Mouse (Mus musculus) intestine, embryonic 14.5 days (tissue): Measurements from ENCODE around the gene Mybpc2. TPM values are rescaled to one million over a fixed set of nuclear protein-coding genes. Genes with fewer than 3 reads are reported as not detected.
A peak's percentile ranks its signal among the peaks of the same experiment; 100 is the strongest.

ENCODE experiments used
- ATAC-seq: fragments of 200-750 bp; cut with Nextera tagmentation; replicated peaks from 2 replicates; pipeline ENCODE4 v1.8.0; 2017; ENCODE audit warnings: low read depth, moderate number of reproducible peaks, moderate TSS enrichment, moderate library complexity; ENCODE audit not compliant: low FRiP score, low TSS enrichment
- DNase-seq: peaks from one replicate; pipeline ENCODE4 v3.0.0-alpha.2; 2018; ENCODE audit warnings: low spot score
- H3K27ac ChIP-seq: fragments of 300-500 bp; sonication (generic); 2 replicates; pipeline ENCODE4 v1.5.1; 2014; ENCODE audit warnings: low read depth, mild to moderate bottlenecking, control low read depth
- H3K27me3 ChIP-seq: fragments of 300-500 bp; sonication (generic); replicated peaks from 2 replicates; pipeline ENCODE4 v1.6.1; 2014; ENCODE audit warnings: low read length, control low read depth; ENCODE audit not compliant: control insufficient read depth, insufficient read depth
- H3K36me3 ChIP-seq: fragments of 300-500 bp; sonication (generic); 2 replicates; pipeline ENCODE4 v1.6.1; 2014; ENCODE audit warnings: low read length, control low read depth; ENCODE audit not compliant: control insufficient read depth, insufficient read depth
- H3K4me1 ChIP-seq: fragments of 300-500 bp; sonication (generic); replicated peaks from 2 replicates; pipeline ENCODE4 v1.6.1; 2014; ENCODE audit warnings: low read length, control low read depth, mixed read lengths; ENCODE audit not compliant: control insufficient read depth, insufficient read depth
- H3K4me2 ChIP-seq: fragments of 300-500 bp; sonication (generic); 2 replicates; pipeline ENCODE4 v1.6.1; 2014; ENCODE audit warnings: low read length
- H3K4me3 ChIP-seq: fragments of 300-500 bp; sonication (generic); 2 replicates; pipeline ENCODE4 v1.5.1; 2014; ENCODE audit warnings: low read depth, low read length, control low read depth, mixed read lengths
- H3K9ac ChIP-seq: fragments of 300-500 bp; sonication (generic); 2 replicates; pipeline ENCODE4 v1.6.1; 2014; ENCODE audit warnings: mild to moderate bottlenecking, low read length
- H3K9me3 ChIP-seq: fragments of 300-500 bp; sonication (generic); 2 replicates; pipeline ENCODE4 v1.6.1; 2016; ENCODE audit warnings: low read length, control low read depth; ENCODE audit not compliant: control insufficient read depth
- WGBS: fragments of 180-500 bp; shearing (Covaris S2); extraction: QIAGEN DNeasy Blood & Tissue Kit; methylation state at CpG from one replicate; pipeline ENCODE4 v1.1.7; 2014; 5-methylcytosine and 5-hydroxymethylcytosine counted together
- polyA plus RNA-seq: library from polyadenylated mRNA; unstranded; fragments of >200 nt; fragmentation: Nextera tagmentation; extraction: Ambion mirVana; gene quantifications from 2 replicates; pipeline ENCODE4 v1.2.1, GENCODE M21; 2014

The Mybpc2 gene
- polyA plus RNA-seq, 1 experiment from 2014 or later, result 0.32 TPM

DNA sequence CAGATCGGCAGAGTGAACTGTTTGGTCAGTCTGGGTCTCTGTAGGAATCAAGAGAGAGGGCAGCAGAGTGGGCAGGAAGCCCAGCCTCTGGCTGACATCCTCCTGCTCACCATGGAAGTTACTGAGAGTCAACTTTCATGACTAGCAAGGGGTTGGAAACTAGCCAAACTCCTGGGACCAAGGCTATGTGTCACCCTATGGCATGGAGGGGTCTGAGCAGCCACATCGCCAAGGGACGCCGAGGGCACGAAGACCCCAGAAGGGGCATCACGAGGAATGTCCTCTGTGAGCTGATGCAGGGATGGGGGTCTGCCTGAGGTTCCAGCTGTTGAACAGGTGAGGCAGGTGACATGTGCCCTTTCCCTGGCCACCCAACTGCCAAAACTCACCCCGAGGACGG, 35.9 kb downstream of the Mybpc2 start:
- no peak overlapping the region for H3K27ac ChIP-seq
- H3K4me3 ChIP-seq, result no peak overlapping the region
- DNase-seq (no peak), ATAC-seq (no peak)
- H3K9ac ChIP-seq, result no peak overlapping the region
- no peaks in the 10 kb centered on the region for H3K27me3 ChIP-seq
- peaks cover 44% of the 10 kb centered on the region for H3K36me3 ChIP-seq
- H3K4me1 ChIP-seq, result no peaks in the 10 kb centered on the region
- 88% methylated on average over 8 of the region's 8 CpGs for WGBS
- H3K4me2 ChIP-seq, result no peak overlapping the region
- H3K9me3 ChIP-seq, result no peaks in the 10 kb centered on the region

DNA sequence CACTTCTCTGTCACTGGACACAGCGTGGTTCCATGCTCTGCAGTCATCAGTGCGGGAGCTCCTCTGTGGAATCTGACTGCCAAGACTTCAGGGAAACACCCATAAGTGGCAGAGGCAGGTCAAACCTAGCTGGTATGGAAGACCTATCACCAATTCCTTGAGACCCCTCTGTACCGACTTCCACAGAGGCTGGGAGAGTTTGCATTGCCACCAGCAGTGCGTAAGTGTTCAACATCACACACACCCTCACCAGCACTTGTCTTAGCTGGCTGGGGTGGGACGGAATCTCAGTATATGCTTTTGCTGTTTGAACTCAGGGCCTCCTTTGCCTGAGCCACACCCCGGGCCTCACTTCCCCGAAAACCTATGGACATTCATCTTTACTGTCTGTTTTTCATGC, 36.5 kb downstream of the Mybpc2 start:
- H3K36me3 ChIP-seq, result peaks cover 41% of the 10 kb centered on the region
- no peak for DNase-seq
- no peaks in the 10 kb centered on the region for H3K4me1 ChIP-seq
- no peaks in the 10 kb centered on the region for H3K9me3 ChIP-seq
- H3K27ac ChIP-seq, result no peak overlapping the region
- WGBS, result 93% methylated on average over 7 of the region's 7 CpGs
- no peak for ATAC-seq
- no peak overlapping the region for H3K4me3 ChIP-seq
- H3K27me3 ChIP-seq, result no peaks in the 10 kb centered on the region
- H3K9ac ChIP-seq, result no peak overlapping the region
- H3K4me2 ChIP-seq, result no peak overlapping the region

DNA sequence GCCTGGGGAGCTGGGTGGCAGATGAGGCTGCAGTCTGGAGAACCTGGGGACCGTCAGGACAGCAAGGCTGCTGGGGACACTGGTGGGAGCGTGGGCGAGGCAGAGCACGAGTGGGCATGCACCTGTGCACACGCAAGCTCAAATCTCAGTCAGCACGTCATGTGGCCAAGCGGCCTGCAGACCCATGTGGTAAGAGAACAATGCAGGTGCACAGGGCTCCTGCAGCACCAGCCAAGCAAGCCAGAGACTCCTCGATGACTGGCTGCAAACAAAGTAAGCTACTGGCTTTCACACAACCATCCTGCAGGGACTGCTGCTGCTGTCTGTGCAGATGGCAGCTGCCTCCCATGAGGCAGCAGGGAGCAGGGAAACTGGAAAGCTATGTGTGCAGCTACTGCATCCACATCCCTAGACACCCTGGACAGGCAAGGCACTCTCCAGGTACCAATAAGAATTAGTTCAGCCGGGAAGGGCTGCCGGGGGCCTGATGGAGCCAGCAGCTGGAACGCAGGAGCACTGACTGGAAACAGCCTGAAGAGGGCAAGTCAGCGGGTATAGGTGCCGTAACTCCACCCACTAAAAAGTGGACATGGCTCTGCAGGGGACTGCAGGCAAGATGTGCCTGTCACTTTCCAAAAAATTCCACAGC, 37.4 kb downstream of the Mybpc2 start:
- Histone ChIP-seq H3K27ac (no peak overlapping the region), H3K9ac (no peak overlapping the region), H3K4me2 (no peak overlapping the region), H3K4me3 (no peak overlapping the region), H3K9me3 (no peaks in the 10 kb centered on the region), H3K27me3 (peaks cover 4% of the 10 kb centered on the region; the same call in 1 of the 2 replicates), H3K36me3 (peaks cover 32% of the 10 kb centered on the region), H3K4me1 (no peaks in the 10 kb centered on the region)
- DNase-seq (no peak), ATAC-seq (no peak)
- WGBS, result 71% methylated on average over 13 of the region's 13 CpGs

DNA sequence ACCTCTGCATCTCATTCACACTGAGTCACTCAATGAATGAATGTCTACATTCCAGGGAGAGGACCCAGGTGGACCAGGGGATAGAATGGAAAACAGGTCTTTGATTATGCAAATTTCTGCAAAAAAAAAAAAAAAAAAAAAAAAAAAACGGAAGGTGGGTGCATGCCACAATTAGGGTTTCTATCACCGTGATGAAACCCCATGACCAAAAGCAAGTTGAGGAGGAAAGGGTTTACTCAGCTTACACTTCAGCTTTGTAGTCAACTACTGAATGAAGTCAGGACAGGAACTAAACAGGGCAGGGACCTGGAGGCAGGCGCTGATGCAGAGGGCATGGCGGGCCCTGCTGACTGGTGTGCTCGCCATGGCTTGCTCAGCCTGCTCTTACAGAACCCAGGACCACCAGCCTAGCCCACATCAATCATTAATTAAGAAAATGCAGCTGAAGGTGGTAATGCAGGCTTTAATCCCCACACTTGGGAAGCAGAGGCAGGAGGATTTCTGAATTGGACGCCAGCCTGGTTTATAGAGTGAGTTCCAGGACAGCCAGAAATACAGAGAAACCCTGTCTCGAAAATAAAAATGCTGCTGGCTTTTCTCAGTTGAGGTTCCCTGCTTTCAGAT, 38.8 kb downstream of the Mybpc2 start:
- 74% methylated on average over 7 of the region's 7 CpGs for WGBS
- no peak overlapping the region for H3K4me2 ChIP-seq
- no peak overlapping the region for H3K9ac ChIP-seq
- H3K9me3 ChIP-seq, result no peaks in the 10 kb centered on the region
- DNase-seq (no peak), ATAC-seq (no peak)
- no peak overlapping the region for H3K27ac ChIP-seq
- peaks cover 14% of the 10 kb centered on the region for H3K27me3 ChIP-seq
- H3K4me1 ChIP-seq, result no peaks in the 10 kb centered on the region
- H3K4me3 ChIP-seq, result no peak overlapping the region
- peaks cover 19% of the 10 kb centered on the region for H3K36me3 ChIP-seq

DNA sequence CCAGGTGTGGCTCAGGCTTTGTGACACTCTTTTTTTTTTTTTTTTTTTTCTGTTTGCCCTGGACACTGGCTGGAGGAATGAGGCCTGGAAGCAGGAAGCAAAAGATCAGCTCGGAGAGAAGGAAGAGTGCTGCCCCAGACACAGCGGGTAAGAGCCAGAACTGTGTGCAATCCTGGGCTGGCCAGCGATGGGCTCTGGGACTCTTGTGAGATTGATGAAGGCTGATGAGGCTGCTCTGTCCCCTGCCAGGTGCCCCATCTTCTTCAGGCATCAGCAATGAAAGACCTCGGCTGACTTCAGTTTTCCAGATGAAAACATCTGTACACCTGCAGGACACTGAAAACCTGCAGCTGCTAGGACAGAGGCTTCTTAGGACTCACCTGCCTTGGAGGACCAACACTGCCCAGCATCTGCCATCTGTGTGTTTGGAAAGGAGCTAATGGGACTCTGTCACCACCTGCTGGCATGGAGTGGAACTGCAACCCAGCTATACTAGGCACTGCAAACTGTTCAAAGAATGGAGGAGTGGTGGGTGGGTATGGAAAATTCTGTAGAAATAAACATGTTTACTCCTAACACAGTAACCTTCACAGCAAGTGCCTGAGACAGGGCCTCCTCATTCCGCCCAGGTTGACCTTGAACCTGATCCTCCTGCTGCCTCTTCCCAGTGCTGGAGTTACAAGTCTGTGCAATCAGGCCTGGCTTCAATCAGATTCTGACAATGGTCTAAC, 39.5 kb downstream of the Mybpc2 start:
- 33% methylated on average over 5 of the region's 5 CpGs for WGBS
- H3K9me3 ChIP-seq, result no peaks in the 10 kb centered on the region

DNA sequence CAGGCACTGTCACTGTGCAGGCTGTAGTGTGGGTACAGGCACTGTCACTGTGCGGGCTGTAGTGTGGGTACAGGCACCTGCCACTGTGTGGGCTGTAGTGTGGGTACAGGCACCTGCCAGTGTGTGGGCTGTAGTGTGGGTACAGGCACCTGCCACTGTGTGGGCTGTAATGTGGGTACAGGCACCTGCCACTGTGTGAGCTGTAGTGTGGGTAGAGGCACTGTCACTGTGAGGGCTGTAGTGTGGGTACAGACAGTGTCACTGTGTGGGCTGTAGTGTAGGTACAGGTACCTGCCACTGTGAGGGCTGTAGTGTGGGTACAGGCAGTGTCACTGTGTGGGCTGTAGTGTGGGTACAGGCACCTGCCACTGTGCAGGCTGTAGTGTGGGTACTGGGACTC, 40.3 kb downstream of the Mybpc2 start:
- Histone ChIP-seq H3K27ac (no peak overlapping the region), H3K27me3 (peaks cover 22% of the 10 kb centered on the region), H3K9ac (no peak overlapping the region), H3K36me3 (peaks cover 8% of the 10 kb centered on the region), H3K4me2 (no peak overlapping the region), H3K9me3 (no peaks in the 10 kb centered on the region), H3K4me1 (no peaks in the 10 kb centered on the region), H3K4me3 (no peak overlapping the region)
- DNase-seq, result no peak
- ATAC-seq, result no peak
- WGBS, result 100% methylated on average over 1 of the region's 1 CpGs

More for the DNA sequence above, 39.5 kb downstream of the Mybpc2 start:
- Histone ChIP-seq H3K36me3 (peaks cover 12% of the 10 kb centered on the region), H3K4me2 (no peak overlapping the region), H3K4me1 (no peaks in the 10 kb centered on the region), H3K9ac (no peak overlapping the region), H3K4me3 (no peak overlapping the region), H3K27me3 (peaks cover 17% of the 10 kb centered on the region), H3K27ac (no peak overlapping the region)
- peak; percentile 78 for ATAC-seq
- peak; percentile 91 for DNase-seq

DNA sequence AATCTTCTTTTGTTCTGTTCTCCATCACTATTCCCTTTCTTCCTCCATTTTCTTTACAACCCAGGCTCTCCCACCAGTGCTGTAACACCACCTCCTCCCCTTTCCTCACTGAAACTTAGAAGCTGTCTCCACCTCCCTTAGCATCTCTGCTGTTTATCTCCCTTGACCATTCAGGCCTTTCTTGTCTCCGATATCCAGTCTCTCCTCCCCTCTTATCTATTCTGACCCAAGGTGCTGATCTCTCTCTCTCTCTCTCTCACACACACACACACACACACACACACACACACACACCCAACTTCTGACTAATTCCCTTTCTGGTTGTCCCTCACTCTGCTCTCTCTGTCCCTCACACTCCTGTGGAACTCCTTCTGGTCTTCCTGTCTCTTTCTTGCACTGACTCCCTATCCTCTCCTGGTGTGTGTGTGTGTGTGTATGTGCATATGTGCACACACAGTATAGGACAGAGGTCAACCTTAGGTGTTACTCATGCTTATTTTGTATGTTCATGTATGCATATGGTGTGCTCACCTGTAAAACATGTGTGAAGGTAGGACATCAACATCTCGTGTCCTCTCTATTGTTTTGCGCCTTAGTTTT, 41.5 kb downstream of the Mybpc2 start:
- DNase-seq (no peak), ATAC-seq (no peak)
- Histone ChIP-seq H3K4me3 (no peak overlapping the region), H3K9ac (no peak overlapping the region), H3K9me3 (no peaks in the 10 kb centered on the region), H3K4me2 (no peak overlapping the region), H3K27ac (no peak overlapping the region), H3K27me3 (peaks cover 30% of the 10 kb centered on the region), H3K4me1 (no peaks in the 10 kb centered on the region), H3K36me3 (no peaks in the 10 kb centered on the region)
- 63% methylated on average over 3 of the region's 3 CpGs for WGBS

DNA sequence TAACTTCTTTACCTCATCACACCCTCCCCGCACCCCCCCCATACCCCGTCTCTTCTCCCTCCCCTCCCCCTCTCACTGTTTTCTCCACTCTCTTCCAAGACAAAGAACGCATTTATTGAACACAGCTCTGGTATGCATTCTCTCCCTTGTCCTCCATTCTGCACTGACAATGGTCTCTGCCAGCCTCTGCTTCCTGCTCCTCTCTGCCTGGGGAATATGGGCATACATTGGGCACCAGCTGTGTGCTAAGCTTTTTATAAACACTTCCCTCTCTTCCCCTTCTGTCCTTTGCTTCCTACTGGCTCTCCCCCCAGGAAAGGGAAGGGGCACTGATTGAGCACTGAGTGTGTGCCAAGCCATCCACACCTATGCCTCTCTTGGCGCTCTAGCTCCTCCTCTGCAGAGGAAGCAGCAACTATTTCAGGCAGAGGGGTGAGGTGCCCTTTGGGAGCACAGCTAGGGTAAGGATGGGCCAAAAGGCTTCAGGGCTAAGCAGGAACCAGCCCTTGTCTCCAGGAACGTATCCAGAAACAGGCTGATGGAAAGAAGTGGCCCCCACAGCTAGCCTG, 49.3 kb downstream of the Mybpc2 start:
- Histone ChIP-seq H3K4me1 (peaks cover 3% of the 10 kb centered on the region; the same call in 1 of the 2 replicates), H3K4me3 (no peak overlapping the region), H3K9me3 (no peaks in the 10 kb centered on the region), H3K27me3 (peaks cover 40% of the 10 kb centered on the region), H3K9ac (no peak overlapping the region), H3K27ac (peak overlapping the region; percentile 34; the same call in 1 of the 2 replicates), H3K4me2 (no peak overlapping the region), H3K36me3 (no peaks in the 10 kb centered on the region)
- ATAC-seq, result no peak
- DNase-seq, result no peak
- WGBS, result 37% methylated on average over 5 of the region's 5 CpGs
